Mouse (Mus musculus) adrenal gland, adult 10 weeks (tissue): ENCODE results near the gene Ltbp3. TPM values are rescaled to one million over a fixed set of nuclear protein-coding genes. Genes with fewer than 3 reads are reported as not detected.

Experiments
- polyA plus RNA-seq: library from polyadenylated mRNA; stranded (reverse); fragments of 350-450 nt; fragmentation: Illumina TruSeq; extraction: RNeasy Lipid Tissue Mini Kit (QIAGEN cat#74804); gene quantifications from one replicate; pipeline ENCODE4 v1.2.3, GENCODE M21; 2014; ENCODE audit warnings: low read depth, low replicate concordance

Ltbp3 gene
- 17.7 TPM for polyA plus RNA-seq

DNA sequence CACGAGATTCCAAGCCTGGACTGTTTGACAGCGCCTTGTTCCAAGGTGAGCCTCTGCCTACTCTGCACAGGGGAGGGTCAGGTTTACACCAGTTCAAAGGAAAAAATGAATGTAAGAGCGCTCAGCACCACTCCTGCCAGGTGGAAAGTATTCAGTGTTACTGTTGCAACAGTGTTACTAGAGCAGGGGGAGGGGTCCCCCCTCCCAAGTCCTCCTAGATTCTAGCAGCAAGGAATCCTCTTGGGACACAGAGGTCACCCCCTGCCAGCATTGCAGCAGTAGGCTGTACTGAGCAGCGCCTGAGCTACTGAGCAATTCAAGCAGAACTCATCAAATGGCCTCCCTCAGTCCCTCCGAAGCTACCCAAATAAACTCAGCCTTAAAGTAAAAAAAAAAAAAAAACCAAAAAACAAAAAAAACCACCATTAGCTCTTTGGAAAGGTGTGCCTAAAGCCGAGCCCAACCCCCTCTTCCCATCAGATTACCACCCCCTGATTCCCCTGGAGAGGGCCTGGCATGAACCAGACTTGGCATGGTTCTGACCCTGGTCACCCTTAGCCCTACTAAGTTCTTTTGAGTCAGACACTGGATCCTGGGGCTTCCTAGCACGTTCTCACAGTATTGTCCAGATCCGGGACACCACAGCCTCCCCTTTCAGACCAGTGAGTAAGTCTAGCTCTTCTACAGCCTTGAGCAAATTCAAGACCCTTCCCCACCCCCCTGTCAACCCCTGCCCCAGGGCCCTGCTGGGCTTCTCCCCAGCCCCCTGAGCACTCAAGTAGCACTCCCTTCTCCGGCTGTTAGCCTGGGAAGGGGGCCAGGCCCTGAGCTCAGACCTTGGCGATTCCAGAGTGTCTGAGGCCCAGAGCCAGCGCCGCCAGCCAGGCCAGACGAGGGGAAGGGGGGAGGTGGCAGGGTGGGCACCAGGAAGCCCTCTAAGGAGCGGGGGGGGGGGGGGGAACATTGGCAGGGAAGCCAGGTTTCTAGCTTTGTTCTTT lies at the start of gene Ltbp3:
Gene Ltbp3, plus strand, starts transcription at position 585 of the 998 bp plus-strand sequence.

DNA sequence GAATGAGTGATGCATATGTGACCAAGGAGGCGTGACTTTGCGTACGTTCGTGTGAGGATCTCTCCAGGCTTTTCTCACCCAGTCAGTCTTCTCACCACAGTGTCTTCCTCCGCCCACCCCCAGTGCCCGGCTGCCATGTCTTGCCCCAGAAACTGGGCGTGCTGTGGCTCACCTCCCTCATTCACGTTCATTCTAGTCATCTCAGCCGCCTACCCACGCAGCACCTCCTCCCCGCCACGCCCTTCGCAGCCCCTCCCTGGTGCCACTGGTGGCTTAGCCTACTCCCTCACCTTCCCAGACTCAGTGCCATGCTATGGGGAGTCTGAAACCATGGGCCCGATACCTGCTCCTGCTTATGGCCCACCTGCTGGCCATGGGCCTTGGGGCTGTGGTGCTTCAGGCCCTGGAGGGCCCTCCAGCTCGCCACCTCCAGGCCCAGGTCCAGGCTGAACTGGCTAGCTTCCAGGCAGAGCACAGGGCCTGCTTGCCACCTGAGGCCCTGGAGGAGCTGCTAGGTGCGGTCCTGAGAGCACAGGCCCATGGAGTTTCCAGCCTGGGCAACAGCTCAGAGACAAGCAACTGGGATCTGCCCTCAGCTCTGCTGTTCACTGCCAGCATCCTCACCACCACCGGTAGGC lies 36.4 kb upstream of the Ltbp3 start, which contains the start of gene Kcnk7:
Gene Kcnk7, plus strand, starts transcription at position 205 of the 638 bp plus-strand sequence.

DNA sequence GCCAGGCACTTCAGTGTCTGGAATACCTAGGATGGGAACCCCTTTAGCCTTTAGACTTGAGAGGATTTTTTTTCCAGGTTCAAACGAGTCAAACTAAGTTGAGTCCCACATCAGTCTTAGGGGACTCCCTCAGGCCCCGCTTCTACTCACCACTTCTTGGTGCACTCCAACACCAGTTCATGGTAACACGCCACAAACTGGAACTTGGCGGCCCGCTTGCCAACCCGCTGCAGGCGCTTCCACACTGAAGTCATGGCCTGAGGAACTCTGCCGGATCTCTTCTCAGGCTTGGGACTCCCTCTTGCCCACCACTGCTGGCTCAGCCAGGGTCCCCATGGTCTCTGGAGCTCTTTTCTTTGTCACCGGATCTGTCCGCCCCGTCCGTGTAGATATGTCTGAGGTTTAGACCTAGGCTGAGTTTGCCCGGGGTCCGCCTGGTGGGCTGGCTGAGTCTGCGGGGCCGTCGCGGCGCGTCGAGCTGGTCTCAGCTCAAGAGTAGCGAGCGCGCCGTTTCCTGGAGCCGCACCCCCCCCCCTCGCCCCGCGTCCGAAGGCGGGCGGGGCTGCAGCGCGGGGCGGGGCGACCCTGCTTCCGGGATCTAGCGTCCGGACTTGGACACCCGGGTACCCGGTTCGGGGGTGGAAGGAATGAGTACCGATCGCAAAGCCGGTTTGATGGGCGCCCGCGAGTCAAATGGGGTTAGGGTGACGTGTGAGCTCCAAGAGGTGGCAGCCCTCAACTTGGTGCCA lies 14.8 kb upstream of the Ltbp3 start, which contains the start of gene Ehbp1l1:
Gene Ehbp1l1, minus strand, starts transcription at position 551 of the 749 bp plus-strand sequence.

GRCm38 (mm10) chr19:5729444-5729815 lies 11.3 kb upstream of the Ltbp3 start, which contains the start of gene Fam89b:
TSS of gene Fam89b (minus strand) at chr19:5729653.

GRCm38 (mm10) chr19:5770925-5771860 lies 30.5 kb downstream of the Ltbp3 start, which contains the start of gene Scyl1:
TSS of gene Scyl1 (minus strand) at chr19:5771419.

Other genes starting within 250 kb of the Ltbp3 start
- gene 1700020D05Rik, start 237.1 kb upstream of the Ltbp3 start, polyA plus RNA-seq, result not detected
- 0.58 TPM for gene Snx32, start 230.4 kb upstream of the Ltbp3 start, polyA plus RNA-seq
- not detected for gene Ovol1, start 180.3 kb upstream of the Ltbp3 start, polyA plus RNA-seq
- not detected for gene Ap5b1, start 172.9 kb upstream of the Ltbp3 start, polyA plus RNA-seq
- 1.9 TPM for gene Rnaseh2c, start 139.0 kb upstream of the Ltbp3 start, polyA plus RNA-seq
- 29.7 TPM for gene Kat5, start 130.7 kb upstream of the Ltbp3 start, polyA plus RNA-seq
- 2.9 TPM for gene Rela, start 103.4 kb upstream of the Ltbp3 start, polyA plus RNA-seq
- gene Sipa1, start 77.2 kb upstream of the Ltbp3 start, polyA plus RNA-seq, result 1.3 TPM
- gene Map3k11, start 52.2 kb upstream of the Ltbp3 start, polyA plus RNA-seq, result 2.2 TPM
- 0.70 TPM for gene Pcnx3, start 52.0 kb upstream of the Ltbp3 start, polyA plus RNA-seq
- not detected for gene Kcnk7, start 36.5 kb upstream of the Ltbp3 start, polyA plus RNA-seq
- 3.7 TPM for gene Ehbp1l1, start 14.6 kb upstream of the Ltbp3 start, polyA plus RNA-seq
- gene Fam89b, start 11.3 kb upstream of the Ltbp3 start, polyA plus RNA-seq, result not detected
- 1.6 TPM for gene Scyl1, start 30.5 kb downstream of the Ltbp3 start, polyA plus RNA-seq
- 4.1 TPM for gene Frmd8, start 134.4 kb downstream of the Ltbp3 start, polyA plus RNA-seq
- 3.4 TPM for gene Slc25a45, start 136.9 kb downstream of the Ltbp3 start, polyA plus RNA-seq
- gene Tigd3, start 153.2 kb downstream of the Ltbp3 start, polyA plus RNA-seq, result not detected
- 8.1 TPM for gene Dpf2, start 172.1 kb downstream of the Ltbp3 start, polyA plus RNA-seq
- 1.7 TPM for gene Cdc42ep2, start 183.9 kb downstream of the Ltbp3 start, polyA plus RNA-seq
- gene Pola2, start 223.3 kb downstream of the Ltbp3 start, polyA plus RNA-seq, result 3.7 TPM
- not detected for gene Slc22a20, start 245.2 kb downstream of the Ltbp3 start, polyA plus RNA-seq